Mouse (Mus musculus): Measurements from ENCODE around the gene Sult3a2.
"Not testable (repeated sequence)": the region's sequence is repeated elsewhere in the genome, so short reads cannot be mapped to it uniquely, and the experiment has no call there.

Sult3a2 gene

DNA sequence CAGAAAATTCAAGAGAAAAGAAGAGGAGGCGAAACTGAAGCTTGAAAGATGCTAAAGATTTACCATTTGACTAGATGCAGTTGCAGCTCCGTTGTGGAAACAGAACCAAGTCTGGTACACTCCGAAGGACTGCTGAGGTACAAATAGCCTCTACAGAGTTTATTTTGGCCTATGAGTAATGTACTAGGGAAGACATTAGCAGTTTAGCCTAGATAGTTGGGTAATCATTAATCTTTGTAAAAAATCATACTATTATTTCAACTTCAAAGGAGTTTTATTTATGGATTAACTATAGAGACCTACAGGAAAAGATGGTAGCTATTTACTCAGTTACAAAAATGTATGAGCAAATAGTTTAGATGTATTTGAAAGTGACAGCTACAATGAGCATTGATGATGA lies at the start of gene Sult3a2:
Gene Sult3a2 (minus strand): TSS at position 101 of the 400 bp plus-strand sequence.
- no peak for DNase-seq

DNA sequence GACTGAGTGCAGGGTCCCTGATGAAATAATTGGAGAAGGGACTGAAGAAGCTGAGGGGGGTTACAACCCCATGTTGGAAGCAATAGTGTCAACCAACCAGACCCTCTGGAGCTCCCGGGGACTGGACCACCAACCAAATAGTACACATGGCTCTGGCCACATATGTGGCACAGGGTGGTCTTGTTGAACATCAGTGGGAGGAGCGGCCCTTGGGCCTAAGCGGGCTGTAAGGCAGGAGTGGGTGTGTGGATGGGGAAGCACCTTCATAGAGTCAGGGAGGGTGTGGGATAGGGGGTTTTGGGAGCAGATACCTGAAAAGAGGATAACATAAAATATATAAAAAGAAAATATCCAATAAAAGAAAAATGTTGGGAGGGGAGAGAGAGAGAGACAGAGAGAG lies 34.4 kb upstream of the Sult3a2 start:
- DNase-seq = no peak

DNA sequence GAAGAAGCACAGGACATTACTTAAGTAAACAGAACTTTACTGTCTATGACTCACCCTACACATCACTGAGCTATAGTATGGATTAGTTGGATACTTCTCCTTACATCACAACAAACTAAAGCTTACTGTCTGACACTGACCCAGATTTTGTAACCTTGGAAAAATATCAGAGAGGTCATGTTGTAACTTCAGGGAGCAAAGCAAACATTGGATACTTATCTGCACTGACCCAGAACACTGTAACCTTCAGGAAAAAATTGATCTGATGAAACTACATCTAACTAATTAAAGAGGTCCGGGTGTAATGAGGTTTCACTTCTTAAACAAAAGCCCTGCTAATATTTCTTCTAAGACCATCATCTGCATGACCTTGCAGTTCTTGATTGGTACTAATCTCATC lies 30.4 kb upstream of the Sult3a2 start:
- no peak for DNase-seq

DNA sequence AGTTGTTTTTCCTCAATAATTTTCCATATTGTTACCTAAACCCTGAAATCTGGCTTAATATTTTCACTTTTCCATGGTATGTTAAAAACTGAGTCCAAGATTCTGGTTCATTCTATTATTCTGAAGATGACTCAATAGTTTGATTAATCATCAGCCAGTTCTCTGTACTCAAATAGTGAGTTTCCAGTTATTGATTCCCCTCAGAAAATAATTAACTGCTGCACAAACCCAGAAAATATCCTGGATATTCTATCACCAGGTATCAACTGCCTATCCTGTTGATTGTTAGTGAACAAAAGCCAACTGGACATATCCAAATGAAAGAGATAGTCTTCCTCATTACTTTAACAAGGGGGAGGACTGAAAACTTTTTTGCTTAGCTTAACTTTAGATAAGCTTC lies 27.8 kb upstream of the Sult3a2 start:
- DNase-seq = no peak

DNA sequence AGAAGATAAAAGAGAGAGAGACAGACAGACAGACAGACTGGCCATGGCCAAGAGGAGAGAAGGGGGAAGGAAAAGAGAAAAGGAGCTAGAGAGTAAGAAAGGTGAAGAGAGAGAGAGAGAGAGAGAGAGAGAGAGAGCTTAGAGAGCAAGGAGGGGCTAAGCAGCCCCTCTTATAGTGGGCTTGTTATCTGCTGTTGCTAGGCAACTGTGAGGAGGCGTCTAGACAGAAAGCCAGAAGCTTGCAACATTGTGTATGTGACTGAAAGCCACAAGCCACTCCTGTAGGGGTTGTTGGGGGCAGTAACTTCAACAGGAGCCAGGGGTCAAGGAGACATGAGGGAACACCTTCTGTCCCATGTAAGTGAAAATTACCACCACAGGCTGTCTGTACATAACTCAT lies 25.3 kb upstream of the Sult3a2 start:
- no peak for DNase-seq

DNA sequence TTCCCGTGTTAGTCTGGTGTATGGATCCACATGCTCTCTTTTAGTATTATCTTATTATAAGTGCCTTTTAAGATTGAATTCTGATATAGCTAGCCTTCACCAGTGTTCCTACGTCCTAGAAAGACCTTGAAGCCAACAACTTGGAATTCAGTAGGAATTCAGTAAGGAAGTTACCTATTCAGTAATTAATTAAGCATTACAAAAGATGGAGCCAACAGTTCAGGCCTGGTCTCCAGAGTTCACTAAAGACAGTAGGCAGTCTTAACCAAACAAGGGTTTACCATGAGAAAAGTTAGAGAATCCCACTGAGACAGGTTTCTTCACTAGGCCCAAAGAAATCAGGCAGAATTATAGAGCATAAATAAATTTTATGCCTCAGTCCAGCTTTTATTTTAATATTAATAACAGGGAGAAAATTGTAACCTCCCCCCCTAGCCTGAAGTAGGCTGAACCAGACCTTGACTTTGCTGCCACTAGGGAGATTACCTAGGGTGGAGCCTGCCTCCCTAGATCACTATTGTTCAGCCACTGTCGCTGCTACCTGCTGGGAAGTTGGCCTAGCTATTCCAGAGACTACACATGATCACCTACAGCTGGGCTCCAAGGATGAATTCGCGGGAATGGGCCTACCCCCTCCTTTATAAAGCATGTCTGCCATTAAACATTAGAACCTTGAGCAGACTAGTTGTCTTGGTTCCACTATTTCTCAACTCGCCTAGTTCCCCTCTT lies 10.9 kb upstream of the Sult3a2 start:
- DNase-seq = not testable (repeated sequence)

DNA sequence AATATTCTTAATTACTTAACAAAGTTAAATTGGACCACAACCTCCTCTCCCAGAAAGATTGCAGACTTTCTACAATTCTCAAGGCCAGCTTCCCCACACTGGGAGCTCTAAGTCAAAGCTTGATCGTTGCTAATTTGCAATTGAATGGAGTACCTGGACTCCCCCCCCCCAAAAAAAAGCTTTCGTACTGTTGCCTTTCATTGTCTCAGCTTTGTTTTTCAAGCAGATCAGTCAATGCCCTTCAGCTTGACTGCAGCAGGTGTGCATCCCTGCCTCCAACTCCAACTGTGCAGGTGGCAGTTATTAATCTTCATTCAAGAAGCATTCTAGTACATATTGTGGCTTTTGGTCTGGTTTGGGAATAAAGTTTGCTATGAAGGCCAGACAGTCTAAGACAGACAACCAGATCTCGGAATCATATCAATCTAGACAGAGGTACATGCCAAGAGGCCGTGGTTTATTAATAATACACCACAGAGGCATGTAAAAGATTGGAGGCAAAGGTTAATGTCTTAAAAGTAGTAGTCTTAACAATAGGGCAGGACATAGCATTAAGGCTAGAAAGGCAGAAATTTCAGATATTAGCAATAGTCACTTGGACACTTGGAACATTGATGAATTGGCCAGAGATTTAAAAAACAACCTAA lies 9.9 kb upstream of the Sult3a2 start:
- DNase-seq = not testable (repeated sequence)

DNA sequence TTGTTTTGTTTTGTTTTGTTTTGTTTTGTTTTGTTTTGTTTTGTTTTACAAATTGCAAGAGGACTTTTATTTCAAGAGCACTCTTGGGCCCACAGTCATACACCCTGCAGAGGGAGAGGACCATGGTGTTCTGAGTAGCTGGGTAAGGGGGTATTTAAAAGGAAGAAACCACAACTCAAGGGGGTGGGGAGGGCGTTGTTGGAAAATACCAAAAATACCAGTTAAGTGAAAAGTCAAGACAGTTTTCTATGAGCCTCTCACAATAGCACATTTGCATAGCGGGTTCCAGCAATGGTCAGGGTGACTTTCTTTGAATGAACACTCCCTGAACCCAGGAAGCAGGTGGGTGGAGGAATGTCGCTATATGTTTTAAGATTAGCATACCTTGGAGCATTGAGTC lies 5.7 kb upstream of the Sult3a2 start:
- not testable (repeated sequence) for DNase-seq

DNA sequence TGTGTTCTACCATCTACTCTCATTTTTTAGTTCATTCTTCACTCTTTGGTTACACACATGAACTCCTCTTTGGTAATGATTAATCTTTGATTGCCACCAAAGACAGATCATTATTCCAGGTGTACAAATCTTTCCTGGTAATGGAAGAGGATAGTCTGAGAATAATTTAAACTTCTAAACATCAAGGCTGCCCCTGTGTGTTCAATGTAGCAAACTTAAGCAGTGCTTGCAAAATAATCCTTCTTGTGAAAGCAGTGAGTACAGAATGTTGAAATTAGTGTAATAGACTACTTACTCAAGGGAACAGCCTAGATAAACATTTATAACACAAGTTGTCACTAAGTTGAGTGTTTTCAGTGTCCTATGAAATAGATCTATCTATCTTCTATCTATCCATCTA lies 1.0 kb upstream of the Sult3a2 start:
- no peak for DNase-seq

DNA sequence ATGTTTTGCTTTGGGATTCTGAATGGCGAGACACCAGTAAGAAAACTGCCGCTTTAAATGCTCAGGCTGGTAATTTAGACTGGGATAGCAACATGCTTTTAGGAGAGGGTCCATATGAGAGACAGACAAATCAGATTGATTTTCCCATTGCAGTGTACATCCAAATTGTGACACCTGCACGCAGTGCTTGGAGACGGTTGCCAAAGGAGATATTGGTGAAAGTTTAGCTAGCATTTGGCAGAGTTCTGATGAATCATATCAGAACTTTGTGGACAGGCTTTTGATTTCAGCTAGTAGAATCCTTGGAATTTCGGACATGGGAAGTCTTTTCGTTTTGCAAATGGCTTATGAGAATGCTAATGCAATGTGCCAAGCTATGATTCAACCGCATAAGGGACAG lies 51.3 kb downstream of the Sult3a2 start:
- DNase-seq = not testable (repeated sequence)

DNA sequence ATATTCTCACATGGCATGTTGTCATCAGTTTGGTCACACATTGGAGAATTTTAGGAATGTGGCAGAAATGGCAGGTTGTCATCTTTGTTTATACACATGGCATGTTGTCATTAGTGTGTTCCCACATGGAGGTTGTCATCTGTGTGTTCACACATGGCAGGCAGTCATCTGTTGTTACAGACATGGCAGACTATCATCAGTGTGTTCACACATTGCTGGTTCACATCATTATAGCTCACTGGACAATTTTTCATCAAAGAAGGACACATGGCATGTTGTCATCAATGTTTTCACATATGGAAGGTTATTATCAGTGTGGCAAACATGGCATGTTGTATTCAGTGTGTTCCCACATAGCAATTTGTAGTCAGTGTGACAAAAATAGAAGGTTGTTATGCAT lies 53.3 kb downstream of the Sult3a2 start:
- DNase-seq = no peak

DNA sequence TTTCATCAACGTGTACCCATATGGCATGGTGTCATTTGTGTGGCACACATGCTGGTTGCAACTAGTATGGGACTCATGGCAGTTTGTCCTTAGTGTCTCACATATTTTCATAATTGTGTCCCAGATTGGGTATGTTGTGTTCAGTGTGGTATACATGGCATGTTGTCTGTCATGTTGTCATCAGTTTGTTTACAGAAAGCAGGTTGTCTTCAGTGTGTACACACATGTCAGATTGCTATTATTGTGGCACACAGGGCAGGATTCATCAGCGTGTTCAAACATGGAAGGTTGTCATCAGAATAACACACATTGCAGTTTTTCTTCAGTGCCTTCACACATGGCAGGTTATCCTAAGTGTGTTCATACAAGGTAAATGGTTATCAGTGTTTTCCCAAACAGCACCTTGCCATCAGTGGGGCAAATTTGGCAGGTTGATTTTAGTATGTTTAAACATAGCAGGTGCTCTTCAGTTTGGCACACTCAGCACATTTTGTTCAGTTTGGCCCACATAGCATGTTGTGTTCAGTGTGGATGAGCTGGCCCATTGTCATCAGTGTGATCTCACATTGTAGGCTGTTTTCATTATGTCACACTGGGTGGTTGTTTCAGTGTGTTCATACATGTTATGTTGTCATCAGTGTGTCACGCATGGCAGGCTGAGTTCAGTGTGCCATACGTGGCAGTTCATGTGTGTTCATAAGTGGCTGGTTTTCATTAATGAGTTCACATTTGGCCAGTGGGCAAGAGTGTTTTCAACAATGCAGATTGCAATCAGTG lies 53.9 kb downstream of the Sult3a2 start:
- no peak for DNase-seq

DNA sequence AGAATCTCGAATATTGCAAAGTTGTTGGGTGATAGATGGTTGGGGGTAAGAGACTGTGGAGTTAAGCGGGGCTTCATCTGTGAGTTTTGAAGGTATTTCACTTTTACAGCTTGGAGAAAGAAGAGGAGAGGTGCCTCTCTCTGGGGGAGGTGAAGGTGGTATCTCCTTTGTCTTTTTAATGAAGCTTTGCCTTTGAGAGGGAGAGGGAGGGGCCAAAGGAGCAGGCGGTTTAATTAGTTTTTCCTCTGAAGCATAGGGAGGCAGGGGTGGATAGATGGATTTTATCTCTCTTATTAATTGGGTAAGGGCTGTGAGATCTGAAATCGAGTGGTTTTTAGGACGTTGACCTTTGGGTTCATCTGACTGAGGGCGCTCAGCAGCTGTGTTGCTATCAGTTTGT lies 62.7 kb downstream of the Sult3a2 start:
- DNase-seq = no peak

DNA sequence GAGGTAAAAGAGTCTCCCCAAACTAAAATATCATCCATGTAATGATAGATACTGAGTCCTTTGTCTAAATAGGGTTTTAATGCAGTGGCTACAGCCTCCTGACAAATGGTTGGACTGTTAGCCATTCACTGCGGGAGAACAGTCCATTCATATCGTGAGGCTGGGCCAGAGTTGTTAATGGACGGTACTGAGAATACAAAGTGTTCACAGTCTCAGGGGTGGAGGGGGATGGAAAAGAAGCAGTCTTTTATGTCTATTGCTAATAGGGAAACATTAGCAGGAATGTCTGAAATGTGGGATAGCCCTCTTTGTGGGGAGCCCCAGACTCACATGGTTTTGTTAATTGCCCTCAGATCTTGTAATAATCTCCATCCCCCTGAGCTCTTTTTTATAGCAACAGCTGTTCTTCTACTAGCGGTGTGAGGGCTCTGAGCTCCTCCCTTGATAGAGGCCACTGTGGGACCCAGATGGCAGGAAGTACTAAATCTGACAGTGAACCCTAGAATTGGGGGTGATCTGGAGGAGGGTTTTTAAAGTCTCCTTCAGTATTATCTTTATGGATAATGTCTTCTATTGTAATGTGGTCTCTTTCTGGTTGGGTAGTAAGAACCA lies 64.6 kb downstream of the Sult3a2 start:
- DNase-seq = no peak
